Mouse (Mus musculus): ENCODE measurements around the gene Sept3. TPM values are rescaled to one million over a fixed set of nuclear protein-coding genes. Genes with fewer than 3 reads are reported as not detected.
"Not testable (repeated sequence)": the region's sequence is repeated elsewhere in the genome, so short reads cannot be mapped to it uniquely, and the experiment has no call there.

The Sept3 gene
- polyA plus RNA-seq (2017; shearing (Covaris generic)), result not detected

DNA sequence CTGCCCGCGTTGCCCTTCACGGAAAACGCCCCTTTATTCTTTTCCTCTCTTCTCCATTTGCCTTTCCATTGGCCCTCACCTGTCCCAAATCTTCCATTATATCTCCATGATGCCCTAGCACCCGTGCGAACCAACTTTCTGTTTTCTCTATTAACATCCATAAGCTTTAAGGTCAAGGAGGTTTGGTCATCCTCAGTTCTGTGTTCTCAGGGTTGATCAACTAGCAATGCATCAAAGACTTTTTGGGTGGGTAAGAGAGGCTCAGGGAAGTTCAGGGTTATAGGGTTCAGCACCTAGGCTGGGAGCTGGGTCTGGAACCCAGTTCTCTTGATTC is at the start of gene Sept3:
Gene Sept3, plus strand, starts transcription at position 301 of the 334 bp plus-strand sequence.
- no peak for ATAC-seq

- ATAC-seq, result no peak
Measured at GRCm38 (mm10) chr15:82225769-82226168, 48.9 kb upstream of the Sept3 start.

- no peak for ATAC-seq
Measured at GRCm38 (mm10) chr15:82229542-82230045, 45.1 kb upstream of the Sept3 start.

DNA sequence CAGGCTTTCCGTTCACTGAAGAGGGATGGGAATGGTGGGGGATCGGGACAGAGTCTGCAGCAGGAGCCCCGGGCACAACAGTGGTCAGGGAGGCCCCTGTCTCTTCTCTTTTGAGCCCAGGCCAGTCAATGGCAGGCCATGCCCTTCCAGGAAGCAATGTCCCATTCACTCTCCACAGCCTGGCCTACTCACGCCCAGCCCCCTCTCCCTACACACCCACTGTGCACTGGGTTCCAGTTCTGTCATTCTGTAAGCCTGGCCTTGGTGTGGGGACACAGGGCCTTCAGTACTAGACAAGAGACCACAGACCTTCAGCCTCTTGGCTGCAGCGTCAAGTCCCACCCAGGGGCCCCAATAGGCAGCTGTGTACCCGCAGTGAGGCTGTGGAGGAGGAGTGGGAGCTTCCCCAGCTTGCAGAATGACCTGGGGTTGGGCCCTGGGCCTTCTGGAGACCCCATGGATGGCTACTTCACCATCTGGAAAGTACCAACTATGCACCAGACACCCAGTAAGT is 44.5 kb upstream of the Sept3 start:
- ATAC-seq, result no peak

DNA sequence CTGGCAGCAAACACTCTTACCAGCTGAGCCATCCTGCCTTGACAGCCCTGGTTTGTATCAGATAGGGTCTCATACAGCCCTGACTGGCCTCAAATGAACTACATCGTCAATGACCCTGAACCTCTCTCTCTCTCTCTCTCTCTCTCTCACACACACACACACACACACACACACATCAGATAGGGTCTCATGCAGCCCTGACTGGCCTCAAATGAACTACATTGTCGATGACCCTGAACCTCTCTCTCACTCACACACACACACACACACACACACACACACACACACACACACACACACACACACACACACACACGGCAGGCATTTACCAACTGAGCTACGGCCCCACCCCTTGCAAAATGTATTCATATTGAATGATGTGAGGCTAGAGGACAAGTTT is 43.6 kb upstream of the Sept3 start:
- no peak for ATAC-seq

- ATAC-seq, result no peak
Measured at GRCm38 (mm10) chr15:82231591-82232378, 42.9 kb upstream of the Sept3 start.

GRCm38 (mm10) chr15:82232651-82233050 is 42.0 kb upstream of the Sept3 start:
- no peak for ATAC-seq

- ATAC-seq, result no peak
Measured at GRCm38 (mm10) chr15:82235661-82236060, 39.0 kb upstream of the Sept3 start.

DNA sequence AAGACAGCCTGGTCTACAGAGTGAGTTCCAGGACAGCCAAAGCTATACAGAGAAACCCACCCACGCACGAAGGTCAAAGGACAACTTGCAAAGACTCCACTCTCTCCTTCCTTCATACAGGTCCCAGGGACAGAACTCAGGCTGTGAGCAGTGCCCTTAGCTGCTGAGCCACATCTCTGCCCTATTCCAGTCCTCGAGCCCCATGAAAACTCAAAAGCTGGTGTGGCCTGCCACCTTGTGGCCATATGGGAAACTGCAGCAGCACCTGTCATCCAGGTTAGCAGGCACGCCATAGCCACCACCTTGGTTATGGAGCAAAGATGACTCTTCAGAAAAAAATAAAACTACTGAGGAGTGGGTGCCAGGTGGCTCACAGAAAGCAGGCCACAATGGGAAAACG is 38.1 kb upstream of the Sept3 start:
- ATAC-seq, result peak; percentile 63

GRCm38 (mm10) chr15:82243311-82243710 is 31.4 kb upstream of the Sept3 start:
- no peak for ATAC-seq

GRCm38 (mm10) chr15:82243742-82244114 is 31.0 kb upstream of the Sept3 start:
- ATAC-seq, result no peak

- ATAC-seq, result peak; percentile 97
Measured at GRCm38 (mm10) chr15:82244115-82244804, 30.4 kb upstream of the Sept3 start, which contains the start of gene Cenpm. Gene Cenpm (minus strand): TSS chr15:82244748.

GRCm38 (mm10) chr15:82244805-82245161 is 29.9 kb upstream of the Sept3 start:
- not testable (repeated sequence) for ATAC-seq

GRCm38 (mm10) chr15:82247131-82247776 is 27.4 kb upstream of the Sept3 start:
- ATAC-seq, result no peak

DNA sequence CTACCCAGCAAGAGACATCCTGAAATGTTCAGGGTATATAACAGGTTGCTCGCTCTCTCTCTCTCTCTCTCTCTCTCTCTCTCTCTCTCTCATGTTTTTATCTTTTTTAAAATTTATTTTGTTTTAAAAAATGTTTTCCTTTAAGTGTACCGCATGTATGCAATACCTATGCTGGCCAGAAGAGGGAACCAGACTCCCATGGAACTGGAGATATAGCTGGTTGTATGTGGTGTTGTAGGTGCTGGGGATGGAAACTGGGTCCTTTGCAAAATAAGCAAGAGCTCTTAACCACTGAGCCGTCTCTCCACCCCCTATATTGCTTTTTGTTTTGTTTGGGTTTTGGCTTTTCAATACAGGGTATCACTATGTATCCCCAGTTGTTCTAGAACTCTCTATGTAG is 23.1 kb upstream of the Sept3 start:
- no peak for ATAC-seq

- no peak for ATAC-seq
Measured at GRCm38 (mm10) chr15:82252097-82252496, 22.6 kb upstream of the Sept3 start, which contains the start of gene 1500009C09Rik. Gene 1500009C09Rik (plus strand): TSS chr15:82252397.

DNA sequence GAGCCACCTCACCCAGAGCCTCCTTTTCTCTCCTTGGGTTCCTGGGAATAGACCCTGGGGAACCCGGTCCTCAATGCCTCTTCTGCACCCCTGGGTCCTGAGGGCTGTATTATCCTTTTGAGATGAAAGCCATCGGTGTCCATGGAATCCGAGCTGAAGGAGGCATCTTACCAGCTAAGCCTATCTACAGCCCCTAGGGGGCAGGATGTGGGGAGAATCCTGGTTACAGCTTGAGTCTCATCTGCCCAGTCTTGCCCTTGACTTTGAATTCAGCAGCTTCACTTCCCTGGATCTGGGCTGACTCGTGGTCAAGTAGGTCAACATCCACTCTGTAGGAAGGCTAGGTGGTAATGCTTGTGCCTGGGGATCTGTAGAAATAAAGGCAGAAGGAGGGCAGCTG is 19.4 kb upstream of the Sept3 start:
- no peak for ATAC-seq

DNA sequence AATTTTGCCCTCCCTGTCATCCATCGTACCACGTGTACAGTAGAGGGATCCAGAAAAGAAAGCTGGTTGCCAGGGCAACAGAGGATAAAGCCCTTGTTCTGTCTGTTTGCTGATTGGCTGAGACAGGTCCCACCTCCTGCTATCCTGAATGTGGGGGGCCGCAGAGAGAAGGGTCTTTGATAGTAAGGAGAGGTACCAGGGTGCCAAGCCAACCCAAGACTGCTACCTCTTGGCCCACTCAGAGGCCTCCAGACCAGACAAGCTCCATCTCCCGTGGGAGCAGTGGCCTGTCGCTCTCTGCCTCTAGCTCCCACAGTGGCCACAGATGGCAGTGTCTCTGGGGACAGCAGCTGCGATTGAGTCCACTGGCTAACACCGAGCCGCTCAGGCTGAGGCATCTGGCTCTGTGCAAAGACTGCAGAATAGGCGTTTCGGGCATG is 18.7 kb upstream of the Sept3 start:
- ATAC-seq, result no peak

DNA sequence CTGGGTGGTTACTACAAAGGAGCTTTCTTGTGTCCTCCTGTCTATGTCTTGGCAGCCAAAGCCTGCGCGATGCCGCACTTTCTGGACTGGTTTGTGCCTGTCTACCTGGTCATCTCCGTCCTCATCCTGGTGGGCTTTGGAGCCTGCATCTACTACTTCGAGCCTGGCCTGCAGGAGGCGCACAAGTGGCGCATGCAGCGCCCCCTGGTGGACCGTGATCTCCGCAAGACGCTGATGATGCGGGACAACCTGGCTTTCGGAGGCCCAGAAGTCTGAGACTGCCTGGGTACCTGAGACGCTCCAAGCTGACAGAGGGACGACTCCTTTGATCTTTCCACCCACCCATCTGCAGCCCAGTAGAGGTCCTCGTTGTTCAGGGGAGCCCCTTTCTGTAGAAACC is 15.2 kb upstream of the Sept3 start:
- ATAC-seq, result no peak

- no peak for ATAC-seq
Measured at GRCm38 (mm10) chr15:82266356-82266755, 8.3 kb upstream of the Sept3 start.

- ATAC-seq, result no peak
Measured at GRCm38 (mm10) chr15:82268185-82268584, 6.5 kb upstream of the Sept3 start.

- no peak for ATAC-seq
Measured at GRCm38 (mm10) chr15:82268783-82269182, 5.9 kb upstream of the Sept3 start.

- no peak for ATAC-seq
Measured at GRCm38 (mm10) chr15:82271201-82271600, 3.5 kb upstream of the Sept3 start.
